Mouse (Mus musculus) brain, embryonic 14.5 days (tissue): ENCODE measurements at regions not wholly inside any gene's neighbourhood (a gene's known extent, or its start where the extent isn't known, plus 50 kb on each side); places are given as distances from the start of the nearest gene placed in this dataset.

Experiments
- CTCF ChIP-seq: fragments of 200-500 bp; IDR thresholded peaks from 2 replicates; pipeline ENCODE4 v1.5.1; 2012; ENCODE audit warnings: inconsistent platforms, mild to moderate bottlenecking, moderate library complexity, borderline replicate concordance; ENCODE audit not compliant: insufficient read depth, insufficient read length; ENCODE audit errors: extremely low read depth
- POLR2A ChIP-seq: fragments of 200-500 bp; IDR thresholded peaks from 2 replicates; pipeline ENCODE4 v1.6.1; 2012; ENCODE audit warnings: mild to moderate bottlenecking, inconsistent platforms, borderline replicate concordance; ENCODE audit not compliant: poor library complexity, insufficient read depth, insufficient read length, severe bottlenecking; ENCODE audit errors: extremely low read depth

DNA sequence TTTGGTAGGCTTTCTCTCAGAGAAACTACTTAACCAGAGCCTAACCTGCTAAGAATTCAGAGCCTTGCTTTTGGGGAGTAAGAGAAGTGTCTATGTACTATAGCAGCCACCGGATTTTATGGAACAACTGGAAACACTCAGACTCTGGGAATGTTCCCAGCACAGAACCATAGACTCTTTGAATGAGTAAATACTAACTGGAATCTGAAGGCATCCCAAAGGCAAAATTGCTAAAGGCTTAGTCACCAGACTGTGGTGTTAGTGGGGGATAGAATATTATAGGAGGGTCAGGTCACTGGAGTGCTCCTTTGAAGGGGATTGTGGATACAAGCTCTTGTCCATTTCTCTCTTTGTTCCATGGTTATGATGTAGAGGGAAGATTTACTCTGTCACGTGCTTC is 427.4 kb downstream of the Fam198b start:
- no peak for TF ChIP-seq CTCF
- TF ChIP-seq POLR2A, result no peak
